Mouse (Mus musculus): ENCODE data around the gene Surf4.

GRCm38 (mm10) chr2:26905936-26906335, 27.8 kb downstream of the Surf4 start:
- TF ChIP-seq POLR2A (IDR thresholded peaks at IDR 0.05; ENCODE audit: control insufficient read depth, low read depth, low read length), result no peak
- TF ChIP-seq CTCF (IDR thresholded peaks at IDR 0.05; ENCODE audit: control insufficient read depth, insufficient read depth, insufficient replicate concordance, low read depth, low read length), result no peak
